Mouse (Mus musculus) midbrain, embryonic 11.5 days (tissue): ENCODE results near the gene Amn. TPM values are rescaled to one million over a fixed set of nuclear protein-coding genes. Genes with fewer than 3 reads are reported as not detected.

Experiments
- ATAC-seq: fragments of 200-750 bp; cut with Nextera tagmentation; 2 replicates; pipeline ENCODE4 v1.8.0; 2017; ENCODE audit warnings: moderate TSS enrichment, moderate library complexity; ENCODE audit not compliant: low FRiP score
- DNase-seq: peaks from one replicate; pipeline ENCODE4 v3.0.0; 2015; ENCODE audit warnings: low spot score; ENCODE audit errors: missing footprints
- H3K27ac ChIP-seq: fragments of 300-500 bp; sonication (generic); 2 replicates; pipeline ENCODE4 v1.5.1; 2014; ENCODE audit warnings: low read depth, low read length
- H3K27me3 ChIP-seq: fragments of 300-500 bp; sonication (generic); 2 replicates; pipeline ENCODE4 v1.6.1; 2014; ENCODE audit warnings: mild to moderate bottlenecking, low read length, moderate library complexity, mixed read lengths; ENCODE audit not compliant: control insufficient read depth, insufficient read depth
- H3K36me3 ChIP-seq: fragments of 300-500 bp; sonication (generic); 2 replicates; pipeline ENCODE4 v1.6.1; 2014; ENCODE audit warnings: mild to moderate bottlenecking, low read length, moderate library complexity, mixed read lengths; ENCODE audit not compliant: control insufficient read depth, insufficient read depth
- H3K4me1 ChIP-seq: fragments of 300-500 bp; sonication (generic); 2 replicates; pipeline ENCODE4 v1.6.1; 2014; ENCODE audit warnings: low read length; ENCODE audit not compliant: control insufficient read depth, insufficient read depth
- H3K4me2 ChIP-seq: fragments of 300-500 bp; sonication (generic); 2 replicates; pipeline ENCODE4 v1.6.1; 2014; ENCODE audit warnings: mild to moderate bottlenecking, moderate library complexity
- H3K4me3 ChIP-seq: fragments of 300-500 bp; sonication (generic); 2 replicates; pipeline ENCODE4 v1.5.1; 2014; ENCODE audit warnings: low read depth, low read length
- H3K9ac ChIP-seq: fragments of 300-500 bp; sonication (generic); 2 replicates; pipeline ENCODE4 v1.6.1; 2014; ENCODE audit warnings: low read length
- H3K9me3 ChIP-seq: fragments of 300-500 bp; sonication (generic); 2 replicates; pipeline ENCODE4 v1.6.1; 2016; ENCODE audit warnings: low read length; ENCODE audit not compliant: control insufficient read depth
- WGBS: fragments of 180-500 bp; shearing (Covaris S2); extraction: QIAGEN DNeasy Blood & Tissue Kit; methylation state at CpG from one replicate; pipeline ENCODE4 v1.1.7; 2014; 5-methylcytosine and 5-hydroxymethylcytosine counted together
- polyA plus RNA-seq: library from polyadenylated mRNA; unstranded; fragments of >200 nt; fragmentation: Nextera tagmentation; extraction: Ambion mirVana; gene quantifications from 2 replicates; pipeline ENCODE4 v1.2.1, GENCODE M21; 2014

Gene Amn
- polyA plus RNA-seq, 1 experiment from 2014 or later: 0.22 TPM

- Histone ChIP-seq H3K27me3 (peaks cover 78% of the 10 kb centered on the region), H3K9ac (no peak overlapping the region), H3K27ac (no peak overlapping the region), H3K4me3 (peak overlapping the region; percentile 32), H3K9me3 (no peaks in the 10 kb centered on the region), H3K4me2 (peak overlapping the region; percentile 52), H3K36me3 (no peaks in the 10 kb centered on the region), H3K4me1 (peaks cover 18% of the 10 kb centered on the region)
- DNase-seq: peak; percentile 92
- 4% methylated on average over 28 of the region's 28 CpGs for WGBS
- ATAC-seq: peak; percentile 17; the same call in 1 of the 2 replicates
These were observed 3.1 kb downstream of the Amn start for GRCm38 (mm10) chr12:111274006-111274405.

GRCm38 (mm10) chr12:111274447-111275149 is 3.7 kb downstream of the Amn start:
- DNase-seq: peak; percentile 90
- ATAC-seq: 0 out of 2 replicates have a peak, but pooled peaks have one; percentile 26
- peak overlapping the region; percentile 52 for H3K4me2 ChIP-seq
- H3K4me3 ChIP-seq: peak overlapping the region; percentile 32
- H3K27ac ChIP-seq: no peak overlapping the region
- H3K9ac ChIP-seq: peak overlapping the region; percentile 24
- H3K9me3 ChIP-seq: no peaks in the 10 kb centered on the region
- peaks cover 76% of the 10 kb centered on the region for H3K27me3 ChIP-seq
- WGBS: 4% methylated on average over 74 of the region's 80 CpGs
- no peaks in the 10 kb centered on the region for H3K36me3 ChIP-seq
- H3K4me1 ChIP-seq: peaks cover 18% of the 10 kb centered on the region

GRCm38 (mm10) chr12:111275150-111275841 is 4.4 kb downstream of the Amn start:
- DNase-seq: peak; percentile 88
- H3K9me3 ChIP-seq: no peaks in the 10 kb centered on the region
- peaks cover 69% of the 10 kb centered on the region for H3K27me3 ChIP-seq
- no peak overlapping the region for H3K27ac ChIP-seq
- no peaks in the 10 kb centered on the region for H3K36me3 ChIP-seq
- peak overlapping the region; percentile 24 for H3K9ac ChIP-seq
- ATAC-seq: no peak
- peak overlapping the region; percentile 32 for H3K4me3 ChIP-seq
- 1% methylated on average over 58 of the region's 58 CpGs for WGBS
- peaks cover 18% of the 10 kb centered on the region for H3K4me1 ChIP-seq
- H3K4me2 ChIP-seq: peak overlapping the region; percentile 52

GRCm38 (mm10) chr12:111276371-111276770 is 5.5 kb downstream of the Amn start:
- ATAC-seq: no peak
- H3K4me1 ChIP-seq: peaks cover 18% of the 10 kb centered on the region
- no peak for DNase-seq

GRCm38 (mm10) chr12:111283573-111283972 is 12.7 kb downstream of the Amn start:
- no peak for DNase-seq
- Histone ChIP-seq H3K4me3 (no peak overlapping the region), H3K9ac (no peak overlapping the region), H3K27me3 (no peaks in the 10 kb centered on the region; the same call in 1 of the 2 replicates), H3K4me1 (peaks cover 3% of the 10 kb centered on the region; the same call in 1 of the 2 replicates), H3K9me3 (no peaks in the 10 kb centered on the region), H3K4me2 (no peak overlapping the region), H3K36me3 (no peaks in the 10 kb centered on the region), H3K27ac (no peak overlapping the region)
- WGBS: 77% methylated on average over 4 of the region's 4 CpGs
- no peak for ATAC-seq

More at GRCm38 (mm10) chr12:111276371-111276770, 5.5 kb downstream of the Amn start:
- no peak overlapping the region for H3K27ac ChIP-seq
- no peak overlapping the region for H3K9ac ChIP-seq
- H3K4me3 ChIP-seq: no peak overlapping the region
- H3K4me2 ChIP-seq: no peak overlapping the region
- WGBS: 51% methylated on average over 6 of the region's 6 CpGs
- H3K36me3 ChIP-seq: no peaks in the 10 kb centered on the region
- H3K27me3 ChIP-seq: peaks cover 58% of the 10 kb centered on the region
- H3K9me3 ChIP-seq: no peaks in the 10 kb centered on the region

- ATAC-seq (no peak), DNase-seq (no peak)
- H3K9me3 ChIP-seq: no peaks in the 10 kb centered on the region
- H3K27me3 ChIP-seq: no peaks in the 10 kb centered on the region; the same call in 1 of the 2 replicates
- peak overlapping the region; percentile 30 for H3K4me2 ChIP-seq
- H3K9ac ChIP-seq: no peak overlapping the region
- no peak overlapping the region for H3K4me3 ChIP-seq
- H3K27ac ChIP-seq: no peak overlapping the region
- H3K4me1 ChIP-seq: peaks cover 3% of the 10 kb centered on the region; the same call in 1 of the 2 replicates
- WGBS: 32% methylated on average over 10 of the region's 10 CpGs
- H3K36me3 ChIP-seq: no peaks in the 10 kb centered on the region
These were observed 13.6 kb downstream of the Amn start for GRCm38 (mm10) chr12:111284532-111284931.

GRCm38 (mm10) chr12:111293025-111293424 is 22.1 kb downstream of the Amn start:
- WGBS: 94% methylated on average over 12 of the region's 12 CpGs
- DNase-seq: no peak

GRCm38 (mm10) chr12:111301322-111302017 is 30.6 kb downstream of the Amn start:
- no peak overlapping the region for H3K27ac ChIP-seq
- no peak overlapping the region for H3K4me2 ChIP-seq
- DNase-seq: no peak
- no peaks in the 10 kb centered on the region for H3K27me3 ChIP-seq
- H3K36me3 ChIP-seq: peaks cover 19% of the 10 kb centered on the region; the same call in 1 of the 2 replicates
- ATAC-seq: no peak
- 95% methylated on average over 27 of the region's 27 CpGs for WGBS
- H3K4me3 ChIP-seq: no peak overlapping the region
- no peaks in the 10 kb centered on the region for H3K9me3 ChIP-seq
- H3K9ac ChIP-seq: no peak overlapping the region
- no peaks in the 10 kb centered on the region for H3K4me1 ChIP-seq

More at GRCm38 (mm10) chr12:111293025-111293424, 22.1 kb downstream of the Amn start:
- Histone ChIP-seq H3K36me3 (peaks cover 26% of the 10 kb centered on the region), H3K27me3 (no peaks in the 10 kb centered on the region), H3K9ac (no peak overlapping the region), H3K27ac (no peak overlapping the region), H3K9me3 (no peaks in the 10 kb centered on the region), H3K4me1 (no peaks in the 10 kb centered on the region), H3K4me2 (no peak overlapping the region), H3K4me3 (no peak overlapping the region)
- ATAC-seq: no peak
